Mouse (Mus musculus) megakaryocyte, embryonic 14.5 days (primary cell): Measurements from ENCODE around the gene Tln2. TPM values are rescaled to one million over a fixed set of nuclear protein-coding genes. Genes with fewer than 3 reads are reported as not detected.

Experiments used
- H3K27me3 ChIP-seq: replicated peaks from 2 replicates; pipeline ENCODE3; 2012; ENCODE audit warnings: inconsistent platforms
- H3K36me3 ChIP-seq: replicated peaks from 2 replicates; pipeline ENCODE3; 2012; ENCODE audit warnings: low read length, inconsistent platforms, mixed read lengths
- H3K4me1 ChIP-seq: 2 replicates; pipeline ENCODE4 v1.6.1; 2012; ENCODE audit warnings: inconsistent platforms
- H3K4me3 ChIP-seq: replicated peaks from 2 replicates; pipeline ENCODE3; 2012; ENCODE audit warnings: moderate library complexity, mild to moderate bottlenecking, inconsistent platforms
- H3K9me3 ChIP-seq: 2 replicates; pipeline ENCODE4 v1.6.1; 2012; ENCODE audit warnings: inconsistent platforms
- FLI1 ChIP-seq: IDR thresholded peaks from 2 replicates; pipeline ENCODE4 v1.6.1; 2012; ENCODE audit warnings: low read length, inconsistent platforms, mixed read lengths
- GATA1 ChIP-seq: IDR thresholded peaks from 3 replicates; pipeline ENCODE4 v1.6.1; 2012; ENCODE audit warnings: mixed read lengths, low read length, inconsistent platforms, borderline replicate concordance
- polyA plus RNA-seq: library from polyadenylated mRNA; stranded (reverse); fragments of >175 nt; gene quantifications from 2 replicates; pipeline ENCODE4 v1.2.3, GENCODE M21; 2012; ENCODE audit warnings: low replicate concordance; ENCODE audit not compliant: insufficient read depth

Tln2 gene
- polyA plus RNA-seq, 1 experiment, result 0.32 TPM

DNA sequence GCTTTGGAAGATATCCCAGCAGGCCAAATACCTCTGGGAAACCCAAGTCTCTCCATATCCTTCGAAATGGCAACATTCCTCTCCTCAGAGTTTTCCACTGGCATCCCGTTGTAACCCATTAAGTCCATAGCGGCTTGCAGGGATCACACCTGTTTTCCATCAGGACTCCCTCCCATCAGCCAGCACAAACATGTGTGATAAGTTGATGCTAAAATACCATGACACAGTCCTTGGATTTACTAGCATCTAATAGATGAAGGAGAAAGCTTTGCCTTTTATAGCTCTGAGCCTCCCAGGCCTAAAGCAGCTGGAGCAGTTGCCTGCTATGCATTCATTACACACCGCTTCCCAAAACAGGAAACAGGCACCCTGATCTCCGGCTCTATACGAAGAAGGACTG is 377.5 kb downstream of the Tln2 start:
- Histone ChIP-seq H3K9me3 (peaks cover 24% of the 10 kb centered on the region), H3K36me3 (no peaks in the 10 kb centered on the region), H3K27me3 (peaks cover 3% of the 10 kb centered on the region), H3K4me3 (no peak overlapping the region), H3K4me1 (no peaks in the 10 kb centered on the region)
- TF ChIP-seq FLI1 (no peak), GATA1 (no peak)

DNA sequence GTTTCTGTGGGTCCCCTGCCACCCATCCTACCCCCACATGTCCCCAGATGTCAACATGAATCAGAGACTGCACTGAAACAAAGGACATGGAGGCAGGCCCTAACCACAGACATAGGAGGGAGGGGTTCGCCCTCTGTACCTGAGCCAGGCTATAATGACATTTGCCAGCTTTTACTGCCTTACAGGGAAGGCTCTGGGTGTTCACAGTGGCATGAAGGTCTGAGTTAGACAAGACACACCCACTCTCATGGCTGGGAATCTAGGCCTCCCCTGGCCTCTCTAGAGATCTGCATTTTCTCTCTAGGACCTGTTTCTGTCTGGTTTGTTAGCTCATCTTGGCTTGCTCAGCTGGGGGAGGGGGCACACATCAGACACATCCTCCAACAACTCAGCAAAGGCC is 380.8 kb downstream of the Tln2 start:
- Histone ChIP-seq H3K9me3 (peaks cover 28% of the 10 kb centered on the region), H3K27me3 (peaks cover 3% of the 10 kb centered on the region), H3K36me3 (no peaks in the 10 kb centered on the region), H3K4me3 (no peak overlapping the region), H3K4me1 (no peaks in the 10 kb centered on the region)
- TF ChIP-seq GATA1 (no peak), FLI1 (no peak)

DNA sequence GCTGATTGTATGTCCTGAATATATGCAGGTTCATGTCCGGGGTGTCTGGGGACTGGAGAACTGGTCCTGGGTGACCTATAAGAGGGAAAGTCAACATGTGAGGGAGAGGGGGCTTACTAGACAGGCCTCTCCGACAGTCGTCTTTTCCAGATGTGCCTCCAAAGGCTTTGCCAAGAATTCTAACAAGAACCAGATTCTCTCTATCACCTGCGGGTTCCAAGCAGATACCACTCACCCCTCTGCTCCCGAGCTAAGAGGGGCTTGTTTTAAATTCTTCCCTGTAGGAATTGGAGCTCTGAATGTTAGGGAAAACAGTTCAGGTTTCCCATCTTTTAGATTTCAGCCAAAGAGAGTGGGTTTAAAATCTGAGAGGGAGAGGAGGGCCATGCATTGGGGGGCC is 381.3 kb downstream of the Tln2 start:
- peaks cover 3% of the 10 kb centered on the region for H3K27me3 ChIP-seq
- no peaks in the 10 kb centered on the region for H3K36me3 ChIP-seq
- H3K4me3 ChIP-seq, result no peak overlapping the region
- H3K9me3 ChIP-seq, result peaks cover 29% of the 10 kb centered on the region
- no peaks in the 10 kb centered on the region for H3K4me1 ChIP-seq
- TF ChIP-seq FLI1 (no peak), GATA1 (no peak)

DNA sequence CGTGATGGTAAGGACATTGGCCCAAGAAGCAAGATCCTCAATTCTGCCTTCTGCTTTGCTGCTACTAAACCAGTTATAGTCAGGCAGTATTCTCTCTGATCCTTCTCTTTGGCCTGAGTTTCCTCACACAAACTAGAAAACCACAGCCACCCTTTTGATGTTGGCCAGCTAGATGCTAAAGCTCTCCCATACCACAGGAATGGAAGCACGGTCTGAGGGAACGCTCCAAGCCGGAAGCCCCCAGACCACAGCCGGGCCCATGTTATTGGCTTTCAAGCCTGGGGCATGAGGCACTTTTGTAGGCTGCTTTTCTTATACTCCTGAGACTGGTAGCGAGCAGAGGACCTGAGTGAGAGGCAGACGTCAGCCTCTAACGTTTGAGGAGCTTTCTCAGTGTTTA is 383.4 kb downstream of the Tln2 start:
- Histone ChIP-seq H3K4me1 (no peaks in the 10 kb centered on the region), H3K9me3 (peaks cover 27% of the 10 kb centered on the region), H3K36me3 (no peaks in the 10 kb centered on the region), H3K4me3 (no peak overlapping the region), H3K27me3 (peaks cover 3% of the 10 kb centered on the region)
- TF ChIP-seq FLI1 (no peak), GATA1 (no peak)

DNA sequence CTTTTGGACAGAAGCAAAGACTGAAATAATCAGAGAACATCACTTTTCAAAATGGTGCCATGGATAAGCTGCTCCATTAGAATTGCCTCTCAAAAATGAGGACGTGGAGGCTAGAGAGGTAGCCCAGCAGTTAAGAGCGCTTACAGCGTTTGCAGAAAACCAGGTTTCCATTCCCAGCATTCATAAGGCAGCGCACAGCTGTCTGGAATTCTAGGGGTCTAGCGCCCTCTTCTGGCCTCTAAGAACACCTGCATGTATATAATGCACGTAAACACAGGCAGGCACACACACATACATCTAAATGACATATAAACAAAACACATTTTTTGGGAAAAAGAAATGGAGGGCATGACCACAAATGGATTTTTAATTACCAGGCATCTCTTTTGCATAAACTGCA is 385.7 kb downstream of the Tln2 start:
- TF ChIP-seq GATA1 (no peak), FLI1 (no peak)
- H3K27me3 ChIP-seq, result peaks cover 3% of the 10 kb centered on the region
- H3K36me3 ChIP-seq, result no peaks in the 10 kb centered on the region
- no peaks in the 10 kb centered on the region for H3K4me1 ChIP-seq
- H3K9me3 ChIP-seq, result peaks cover 32% of the 10 kb centered on the region
- H3K4me3 ChIP-seq, result no peak overlapping the region

DNA sequence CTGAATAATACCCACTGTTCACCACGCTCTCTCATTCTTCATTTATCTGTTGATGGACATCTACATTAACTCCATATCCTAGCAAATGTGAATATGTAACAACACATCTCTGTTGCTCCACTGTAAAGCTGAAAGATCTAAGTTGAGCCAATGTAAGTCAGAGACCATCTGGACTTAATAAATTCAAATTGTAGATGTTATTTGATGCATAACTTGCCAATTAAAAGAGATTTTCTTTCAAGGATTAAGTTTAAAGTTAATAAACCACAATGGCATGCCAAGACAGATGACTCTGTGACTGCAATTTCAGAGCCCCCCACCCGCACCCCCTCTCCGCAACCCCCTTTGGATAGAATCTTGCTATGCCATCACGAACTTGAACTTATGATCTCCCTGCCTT is 386.3 kb downstream of the Tln2 start:
- H3K27me3 ChIP-seq, result peaks cover 7% of the 10 kb centered on the region
- H3K4me1 ChIP-seq, result no peaks in the 10 kb centered on the region
- TF ChIP-seq FLI1, result no peak
- TF ChIP-seq GATA1, result no peak

DNA sequence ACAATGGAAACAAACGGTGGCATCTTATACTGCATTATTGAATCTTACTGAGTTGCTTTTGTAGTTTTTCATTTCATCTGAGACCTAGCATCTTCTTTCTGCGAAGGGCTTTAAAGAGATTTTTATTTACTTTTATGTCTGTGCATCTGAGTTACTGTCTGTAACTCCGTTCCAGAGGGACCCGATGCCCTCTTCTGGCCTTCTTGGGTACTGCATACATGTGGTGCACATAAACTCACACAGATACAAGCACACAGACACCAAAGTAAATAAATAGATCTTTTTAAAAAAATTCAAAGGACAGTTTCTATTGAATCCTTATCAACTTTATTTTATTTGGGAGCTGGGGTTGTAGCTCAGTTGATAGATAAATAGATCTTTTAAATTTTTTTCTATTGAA is 388.1 kb downstream of the Tln2 start:
- Histone ChIP-seq H3K27me3 (peaks cover 4% of the 10 kb centered on the region), H3K4me3 (no peak overlapping the region), H3K36me3 (no peaks in the 10 kb centered on the region), H3K4me1 (no peaks in the 10 kb centered on the region), H3K9me3 (peaks cover 35% of the 10 kb centered on the region)
- TF ChIP-seq GATA1, result no peak
- TF ChIP-seq FLI1, result no peak

More for the DNA sequence above, 386.3 kb downstream of the Tln2 start:
- H3K9me3 ChIP-seq, result peaks cover 35% of the 10 kb centered on the region
- no peak overlapping the region for H3K4me3 ChIP-seq
- no peaks in the 10 kb centered on the region for H3K36me3 ChIP-seq

DNA sequence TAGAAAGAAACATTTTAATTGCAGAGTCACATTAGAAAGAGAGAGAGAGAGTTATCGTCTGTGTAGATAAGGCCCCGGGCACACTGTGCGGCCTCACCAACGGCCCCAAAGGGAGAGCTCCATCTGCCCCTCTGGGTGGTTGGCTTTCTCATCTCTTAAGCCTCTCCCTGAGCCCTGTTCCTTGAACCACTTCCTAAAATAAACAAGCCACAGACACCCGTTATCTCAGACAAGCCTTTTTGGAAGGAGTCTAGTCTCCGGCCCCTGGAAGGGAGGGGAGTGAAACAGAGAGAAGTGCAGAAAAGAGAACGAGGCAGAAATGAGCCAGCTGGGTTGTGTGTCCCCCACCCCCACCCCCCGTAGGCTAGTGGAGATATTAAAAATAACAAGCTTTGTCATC is 388.7 kb downstream of the Tln2 start:
- no peak for TF ChIP-seq FLI1
- TF ChIP-seq GATA1, result no peak
- no peaks in the 10 kb centered on the region for H3K36me3 ChIP-seq

DNA sequence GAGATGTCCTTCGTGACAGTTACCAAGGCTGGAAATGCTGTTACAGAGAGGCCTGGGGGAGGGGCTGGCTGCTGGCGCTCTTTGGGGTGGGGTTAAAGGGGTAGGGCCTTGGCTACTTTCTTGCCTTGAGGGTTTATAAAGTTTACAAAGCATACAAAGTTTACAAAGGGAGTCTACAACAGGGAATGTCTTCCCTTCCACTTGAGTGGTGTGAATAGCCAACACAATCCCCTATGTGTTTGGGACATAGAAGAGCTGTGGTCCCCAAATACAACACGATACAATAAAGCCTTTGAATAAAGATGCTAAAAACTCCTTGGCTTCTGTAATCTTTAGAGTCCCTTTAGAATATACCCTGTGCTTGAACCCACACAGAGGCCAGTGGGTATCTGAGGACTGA is 389.5 kb downstream of the Tln2 start:
- TF ChIP-seq GATA1 (no peak), FLI1 (no peak)
- H3K4me3 ChIP-seq, result no peak overlapping the region
- no peaks in the 10 kb centered on the region for H3K36me3 ChIP-seq
- peaks cover 41% of the 10 kb centered on the region for H3K9me3 ChIP-seq
- H3K27me3 ChIP-seq, result peaks cover 7% of the 10 kb centered on the region
- H3K4me1 ChIP-seq, result no peaks in the 10 kb centered on the region

More for the DNA sequence above, 388.7 kb downstream of the Tln2 start:
- Histone ChIP-seq H3K4me3 (no peak overlapping the region), H3K27me3 (peaks cover 4% of the 10 kb centered on the region), H3K4me1 (no peaks in the 10 kb centered on the region), H3K9me3 (peaks cover 35% of the 10 kb centered on the region)

Other genes starting within 250 kb of the Tln2 start
- not detected in 2 replicates for gene C2cd4b, start 199.7 kb upstream of the Tln2 start, polyA plus RNA-seq